Mouse (Mus musculus) CH12F3 (cell line): ENCODE data around the gene Fxyd1.

ENCODE experiments used
- in situ Hi-C: fragments of 300-500 bp; cut with MboI; formaldehyde crosslinking; loops from 2 replicates; pipeline ENCODE4 v1.14.3; 2020; ENCODE audit warnings: low sequenced_read_pairs

The Fxyd1 gene

GRCm38 (mm10) chr7:31053882-31054447 is 3.0 kb downstream of the Fxyd1 start:
- in situ Hi-C loops, result no loop called here

- in situ Hi-C loops, result no loop called here
Measured at GRCm38 (mm10) chr7:31052636-31053434, 4.2 kb downstream of the Fxyd1 start.

- in situ Hi-C loops, result no loop called here
Measured at GRCm38 (mm10) chr7:31052251-31052635, 4.8 kb downstream of the Fxyd1 start.

GRCm38 (mm10) chr7:31051321-31052021 is 5.5 kb downstream of the Fxyd1 start, which contains the start of gene Fxyd7:
Gene Fxyd7 (minus strand): TSS chr7:31051467.
- in situ Hi-C loops, result no loop called here

- in situ Hi-C loops, result no loop called here
Measured at GRCm38 (mm10) chr7:31050921-31051320, 6.1 kb downstream of the Fxyd1 start.

GRCm38 (mm10) chr7:31050487-31050886 is 6.5 kb downstream of the Fxyd1 start:
- in situ Hi-C loops, result no loop called here

- in situ Hi-C loops, result no loop called here
Measured at GRCm38 (mm10) chr7:31049846-31050281, 7.1 kb downstream of the Fxyd1 start.

- in situ Hi-C loops, result no loop called here
Measured at GRCm38 (mm10) chr7:31049135-31049845, 7.7 kb downstream of the Fxyd1 start.

GRCm38 (mm10) chr7:31042431-31042910 is 14.5 kb downstream of the Fxyd1 start, which contains the start of gene Fxyd5:
Gene Fxyd5 (minus strand): TSS chr7:31042481.
- in situ Hi-C loops, result no loop called here

- in situ Hi-C loops, result no loop called here
Measured at GRCm38 (mm10) chr7:31041662-31042315, 15.2 kb downstream of the Fxyd1 start.

GRCm38 (mm10) chr7:31041023-31041407 is 16.0 kb downstream of the Fxyd1 start:
- in situ Hi-C loops, result no loop called here

GRCm38 (mm10) chr7:31040281-31041022 is 16.5 kb downstream of the Fxyd1 start:
- in situ Hi-C loops, result no loop called here

- in situ Hi-C loops, result no loop called here
Measured at GRCm38 (mm10) chr7:31039011-31039410, 18.0 kb downstream of the Fxyd1 start.

GRCm38 (mm10) chr7:31037675-31038074 is 19.3 kb downstream of the Fxyd1 start:
- in situ Hi-C loops, result no loop called here

- in situ Hi-C loops, result no loop called here
Measured at GRCm38 (mm10) chr7:31036917-31037316, 20.1 kb downstream of the Fxyd1 start.

GRCm38 (mm10) chr7:31035291-31035690 is 21.7 kb downstream of the Fxyd1 start:
- in situ Hi-C loops, result no loop called here

GRCm38 (mm10) chr7:31034789-31035188 is 22.2 kb downstream of the Fxyd1 start:
- in situ Hi-C loops, result no loop called here

- in situ Hi-C loops, result no loop called here
Measured at GRCm38 (mm10) chr7:31033409-31034165, 23.4 kb downstream of the Fxyd1 start.

- in situ Hi-C loops, result no loop called here
Measured at GRCm38 (mm10) chr7:31031731-31032130, 25.3 kb downstream of the Fxyd1 start.
